Mouse (Mus musculus) heart, embryonic 11.5 days (tissue): Measurements from ENCODE around the gene Slc36a1. TPM values are rescaled to one million over a fixed set of nuclear protein-coding genes. Genes with fewer than 3 reads are reported as not detected.

ENCODE experiments used
- ATAC-seq: fragments of 200-750 bp; cut with Nextera tagmentation; replicated peaks from 2 replicates; pipeline ENCODE4 v1.8.0; 2017; ENCODE audit warnings: moderate library complexity; ENCODE audit not compliant: insufficient number of reproducible peaks, low FRiP score, low TSS enrichment
- H3K27ac ChIP-seq: fragments of 300-500 bp; sonication (generic); 2 replicates; pipeline ENCODE4 v1.5.1; 2014; ENCODE audit warnings: mild to moderate bottlenecking, low read depth, low read length
- H3K27me3 ChIP-seq: fragments of 300-500 bp; sonication (generic); 2 replicates; pipeline ENCODE4 v1.6.1; 2014; ENCODE audit warnings: mild to moderate bottlenecking, low read length, mixed read lengths; ENCODE audit not compliant: control insufficient read depth, insufficient read depth
- H3K36me3 ChIP-seq: fragments of 300-500 bp; sonication (generic); 2 replicates; pipeline ENCODE4 v1.6.1; 2014; ENCODE audit warnings: mild to moderate bottlenecking, low read length, moderate library complexity, mixed read lengths; ENCODE audit not compliant: control insufficient read depth, insufficient read depth
- H3K4me1 ChIP-seq: fragments of 300-500 bp; sonication (generic); 2 replicates; pipeline ENCODE4 v1.6.1; 2014; ENCODE audit warnings: low read length; ENCODE audit not compliant: control insufficient read depth, insufficient read depth
- H3K4me2 ChIP-seq: fragments of 300-500 bp; sonication (generic); 2 replicates; pipeline ENCODE4 v1.6.1; 2014; ENCODE audit warnings: mild to moderate bottlenecking, moderate library complexity
- H3K4me3 ChIP-seq: fragments of 300-500 bp; sonication (generic); 2 replicates; pipeline ENCODE4 v1.5.1; 2014; ENCODE audit warnings: low read depth, low read length
- H3K9ac ChIP-seq: fragments of 300-500 bp; sonication (generic); 2 replicates; pipeline ENCODE4 v1.6.1; 2014; ENCODE audit warnings: mild to moderate bottlenecking, low read depth, low read length, moderate library complexity
- H3K9me3 ChIP-seq: fragments of 300-500 bp; sonication (generic); replicated peaks from 2 replicates; pipeline ENCODE4 v1.6.1; 2016; ENCODE audit warnings: low read length; ENCODE audit not compliant: control insufficient read depth
- WGBS: fragments of 180-500 bp; shearing (Covaris S2); extraction: QIAGEN DNeasy Blood & Tissue Kit; methylation state at CpG from one replicate; pipeline ENCODE4 v1.1.7; 2014; ENCODE audit not compliant: insufficient replicate concordance; 5-methylcytosine and 5-hydroxymethylcytosine counted together
- polyA plus RNA-seq: library from polyadenylated mRNA; unstranded; fragments of >200 nt; fragmentation: Nextera tagmentation; extraction: Ambion mirVana; gene quantifications from 2 replicates; pipeline ENCODE4 v1.2.1, GENCODE M21; 2014

Gene Slc36a1
- polyA plus RNA-seq = 0.59 and 2.0 TPM in 2 replicates

DNA sequence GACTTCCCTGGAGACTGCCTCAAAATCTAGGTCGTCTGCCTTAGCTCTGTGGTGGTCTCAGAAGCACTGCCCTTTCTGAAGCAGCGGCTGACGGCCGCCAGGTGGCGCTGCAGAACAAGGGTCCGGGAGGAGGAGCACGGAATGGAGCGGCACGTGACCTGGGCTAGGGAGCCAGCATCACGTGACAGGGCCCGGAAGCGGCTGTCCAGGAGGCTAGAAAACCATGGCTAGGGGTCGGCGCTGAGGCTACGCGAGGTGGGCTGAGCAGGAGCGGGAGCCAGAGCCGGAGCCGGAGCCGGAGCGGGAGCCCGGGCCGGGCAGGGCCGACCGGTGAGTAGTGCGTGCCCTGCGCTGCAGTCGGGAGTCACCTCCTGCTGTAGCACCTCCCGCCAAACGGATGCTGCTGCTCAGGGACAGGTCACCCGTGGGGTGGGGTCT, at the start of gene Slc36a1:
Gene Slc36a1 (plus strand): TSS at position 192 of the 438 bp plus-strand sequence.
- ATAC-seq = peak; percentile 91
- H3K9ac ChIP-seq = peak within 1 kb of the TSS; percentile 77
- H3K4me2 ChIP-seq = peak within 1 kb of the TSS; percentile 98
- H3K27ac ChIP-seq = no peak within 1 kb of the TSS
- peak within 1 kb of the TSS; percentile 60 for H3K4me3 ChIP-seq
- no peaks in the 10 kb centered on the region for H3K4me1 ChIP-seq
- no peaks in the 10 kb centered on the region for H3K27me3 ChIP-seq
- H3K9me3 ChIP-seq = no peaks in the 10 kb centered on the region
- under 1% methylated on average over 31 of the region's 31 CpGs for WGBS
- H3K36me3 ChIP-seq = no peaks in the 10 kb centered on the region

DNA sequence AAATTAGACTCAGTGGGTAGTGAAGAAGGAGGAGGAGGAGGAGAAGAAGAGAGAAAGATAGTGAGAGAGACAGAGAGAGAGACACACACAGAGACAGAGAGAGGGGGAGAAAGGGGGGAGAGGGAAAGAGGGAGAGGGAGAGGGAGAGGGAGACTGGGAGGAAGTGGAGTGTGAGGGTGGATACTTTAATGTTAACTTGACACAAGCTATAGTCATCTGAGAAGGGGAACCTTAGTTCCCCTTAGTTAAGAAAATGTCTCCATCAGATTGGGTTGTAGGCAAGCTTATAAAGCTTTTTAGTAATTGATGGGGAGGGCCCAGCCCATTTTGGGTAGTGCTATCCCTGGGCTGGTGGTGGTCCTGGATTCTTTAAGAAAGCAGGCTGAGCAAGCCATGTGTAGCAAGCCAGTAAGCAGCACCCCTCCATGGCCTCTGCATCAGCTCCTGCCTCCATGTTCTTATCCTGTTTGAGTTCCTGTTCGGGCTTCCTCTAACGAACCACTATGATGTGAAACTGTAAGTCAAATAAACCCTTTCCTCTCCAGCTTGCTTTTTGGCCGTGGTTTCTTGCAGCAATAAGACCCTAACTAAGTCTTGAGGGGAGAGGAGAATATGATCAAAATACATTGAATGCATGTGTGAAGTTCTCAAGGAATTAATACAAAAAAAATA, 49.6 kb upstream of the Slc36a1 start:
- H3K4me3 ChIP-seq = no peak overlapping the region
- WGBS = 47% methylated on average over 3 of the region's 3 CpGs
- H3K9me3 ChIP-seq = no peaks in the 10 kb centered on the region
- no peak for ATAC-seq
- no peak overlapping the region for H3K4me2 ChIP-seq
- H3K27ac ChIP-seq = no peak overlapping the region
- no peak overlapping the region for H3K9ac ChIP-seq
- H3K36me3 ChIP-seq = no peaks in the 10 kb centered on the region
- no peaks in the 10 kb centered on the region for H3K27me3 ChIP-seq
- H3K4me1 ChIP-seq = no peaks in the 10 kb centered on the region

DNA sequence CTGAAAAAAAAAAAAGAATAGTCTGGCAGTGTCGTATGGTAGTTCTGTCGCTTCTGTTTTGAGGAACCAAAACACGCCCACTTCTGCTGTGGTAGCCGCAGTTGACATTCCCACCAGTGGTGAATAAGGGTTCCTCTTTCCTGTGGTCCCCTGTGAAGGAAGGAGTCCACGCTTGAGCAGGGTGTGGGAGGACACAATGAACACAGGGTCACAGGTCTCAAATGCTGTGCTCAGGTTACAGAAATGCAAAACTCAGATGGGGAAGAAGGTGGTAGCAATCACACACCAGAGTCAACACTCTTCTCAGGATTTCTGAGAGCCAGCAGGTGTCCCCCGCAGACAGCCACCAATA, 49.1 kb upstream of the Slc36a1 start:
- no peak for ATAC-seq
- no peak overlapping the region for H3K9ac ChIP-seq
- no peak overlapping the region for H3K4me2 ChIP-seq
- no peak overlapping the region for H3K4me3 ChIP-seq
- no peaks in the 10 kb centered on the region for H3K27me3 ChIP-seq
- H3K36me3 ChIP-seq = no peaks in the 10 kb centered on the region
- WGBS = 65% methylated on average over 6 of the region's 6 CpGs
- H3K27ac ChIP-seq = no peak overlapping the region
- no peaks in the 10 kb centered on the region for H3K9me3 ChIP-seq
- H3K4me1 ChIP-seq = no peaks in the 10 kb centered on the region

DNA sequence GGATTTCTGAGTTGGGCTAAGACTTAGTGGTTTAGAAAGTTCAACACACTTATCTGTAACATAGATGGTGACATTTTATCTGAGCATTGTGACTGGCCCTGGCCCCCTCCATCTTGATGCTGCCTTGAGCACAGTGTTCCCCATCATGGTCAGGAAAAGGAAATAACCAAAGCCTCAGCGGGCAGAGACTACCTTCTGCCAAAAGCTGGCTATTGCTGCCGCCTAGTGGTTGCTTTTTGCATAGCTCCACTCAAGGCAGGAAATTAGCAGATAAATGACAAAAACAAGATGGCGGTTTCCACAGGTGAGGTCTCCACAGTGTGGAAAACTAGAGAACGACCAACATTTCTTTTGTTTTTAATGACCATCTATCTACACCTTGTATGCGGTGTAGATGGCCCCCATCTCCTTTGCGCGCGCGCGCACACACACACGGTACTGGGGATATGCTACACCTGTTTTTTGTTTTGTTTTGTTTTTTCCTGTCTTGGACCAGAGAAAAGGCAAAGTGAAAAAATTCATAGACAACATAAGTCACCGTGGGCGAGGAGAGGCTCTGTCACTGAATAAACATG, 45.3 kb upstream of the Slc36a1 start:
- H3K27me3 ChIP-seq = no peaks in the 10 kb centered on the region
- H3K4me3 ChIP-seq = no peak overlapping the region
- H3K36me3 ChIP-seq = no peaks in the 10 kb centered on the region
- peaks cover 5% of the 10 kb centered on the region; the same call in 1 of the 2 replicates for H3K4me1 ChIP-seq
- no peak overlapping the region for H3K27ac ChIP-seq
- H3K9me3 ChIP-seq = no peaks in the 10 kb centered on the region
- H3K9ac ChIP-seq = no peak overlapping the region
- no peak overlapping the region for H3K4me2 ChIP-seq
- ATAC-seq = no peak
- 47% methylated on average over 13 of the region's 13 CpGs for WGBS

DNA sequence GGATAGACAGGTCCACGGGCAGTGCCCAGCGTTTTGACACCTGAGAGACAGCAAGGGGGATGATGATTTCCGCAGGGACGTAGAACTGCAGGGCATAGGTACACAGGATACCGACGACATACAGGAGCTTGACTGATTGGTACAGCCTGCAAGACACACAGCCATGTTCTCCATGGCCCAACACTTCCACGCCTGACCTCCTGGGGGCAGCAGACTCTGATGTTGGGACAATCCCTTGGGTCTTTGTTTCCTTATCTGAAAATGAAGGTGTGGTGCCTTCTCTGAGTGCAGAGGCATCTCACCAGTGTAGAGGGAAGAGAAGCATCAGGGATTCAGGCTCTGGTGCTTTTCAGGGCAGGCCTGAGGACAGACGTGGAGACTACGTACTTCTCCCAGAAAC, 41.5 kb upstream of the Slc36a1 start:
- Histone ChIP-seq H3K27me3 (no peaks in the 10 kb centered on the region), H3K4me1 (peaks cover 5% of the 10 kb centered on the region; the same call in 1 of the 2 replicates), H3K36me3 (no peaks in the 10 kb centered on the region), H3K4me2 (no peak overlapping the region), H3K9ac (no peak overlapping the region), H3K9me3 (no peaks in the 10 kb centered on the region), H3K4me3 (no peak overlapping the region), H3K27ac (no peak overlapping the region)
- 34% methylated on average over 9 of the region's 9 CpGs for WGBS
- no peak for ATAC-seq

DNA sequence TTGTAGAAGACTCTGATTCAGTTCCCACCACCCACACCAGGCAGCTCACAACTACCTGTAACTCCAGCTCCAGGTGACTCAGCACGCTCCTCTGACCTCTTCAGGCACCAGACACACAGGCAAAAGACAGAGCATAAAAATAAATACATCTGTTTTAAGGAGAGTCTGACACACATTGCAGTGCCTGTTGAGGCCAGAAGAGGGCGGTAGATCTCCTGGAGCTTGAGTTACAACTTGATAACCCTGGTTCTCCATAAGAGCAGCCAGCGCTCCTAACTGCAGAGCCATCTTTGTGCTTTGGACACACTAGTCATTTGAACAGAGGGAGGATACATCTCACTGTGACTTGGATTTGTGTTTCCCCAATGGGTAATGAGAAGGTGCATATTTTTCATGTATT, 39.4 kb upstream of the Slc36a1 start:
- Histone ChIP-seq H3K36me3 (no peaks in the 10 kb centered on the region), H3K9ac (no peak overlapping the region), H3K27ac (no peak overlapping the region), H3K9me3 (no peaks in the 10 kb centered on the region), H3K27me3 (no peaks in the 10 kb centered on the region), H3K4me1 (peaks cover 5% of the 10 kb centered on the region; the same call in 1 of the 2 replicates), H3K4me3 (no peak overlapping the region), H3K4me2 (no peak overlapping the region)
- ATAC-seq = no peak
- 42% methylated on average over 3 of the region's 3 CpGs for WGBS

DNA sequence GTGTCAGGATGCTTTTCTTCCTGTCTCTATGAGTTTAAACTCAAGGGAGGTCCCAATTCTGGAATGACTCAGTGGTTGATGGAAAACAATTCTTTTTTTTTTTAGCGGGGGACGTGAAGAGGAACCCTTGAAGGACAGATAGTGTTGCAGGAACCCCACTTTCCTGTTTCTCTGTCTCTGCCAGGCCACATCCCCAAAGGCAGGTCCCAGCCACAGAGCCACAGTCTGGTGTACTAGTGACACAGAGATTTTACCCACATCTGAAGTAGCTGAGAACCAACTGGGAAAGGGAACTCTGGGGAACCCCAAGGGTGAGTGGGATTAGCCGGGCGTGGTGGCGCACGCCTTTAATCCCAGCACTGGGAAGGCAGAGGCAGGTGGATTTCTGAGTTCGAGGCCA, 38.4 kb upstream of the Slc36a1 start:
- Histone ChIP-seq H3K27me3 (no peaks in the 10 kb centered on the region), H3K9me3 (no peaks in the 10 kb centered on the region), H3K36me3 (no peaks in the 10 kb centered on the region), H3K27ac (no peak overlapping the region), H3K4me3 (no peak overlapping the region), H3K9ac (no peak overlapping the region), H3K4me1 (peaks cover 5% of the 10 kb centered on the region; the same call in 1 of the 2 replicates), H3K4me2 (no peak overlapping the region)
- no peak for ATAC-seq
- WGBS = 84% methylated on average over 6 of the region's 7 CpGs

DNA sequence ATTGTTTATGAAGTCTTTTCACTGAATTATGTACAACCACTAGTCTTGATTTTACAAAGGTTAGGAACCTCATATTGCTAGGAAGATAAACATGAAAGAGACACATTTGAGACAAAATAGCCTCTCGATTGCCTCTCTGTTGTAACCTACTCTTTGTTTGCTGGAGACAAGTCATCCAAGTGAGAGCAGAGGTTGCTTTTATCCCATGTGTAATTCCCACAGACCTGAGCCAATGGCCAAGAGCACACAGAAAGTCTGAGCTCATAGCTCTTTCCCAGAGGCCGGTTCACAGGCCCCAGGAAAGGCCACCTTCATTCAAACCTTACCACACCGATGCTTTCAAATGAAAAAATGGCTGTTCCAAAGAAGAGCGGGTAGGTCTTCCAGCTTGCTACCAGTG, 35.6 kb upstream of the Slc36a1 start:
- Histone ChIP-seq H3K4me3 (no peak overlapping the region), H3K36me3 (no peaks in the 10 kb centered on the region), H3K4me2 (no peak overlapping the region), H3K4me1 (no peaks in the 10 kb centered on the region), H3K9ac (no peak overlapping the region), H3K9me3 (no peaks in the 10 kb centered on the region), H3K27ac (no peak overlapping the region), H3K27me3 (no peaks in the 10 kb centered on the region)
- 80% methylated on average over 4 of the region's 4 CpGs for WGBS
- ATAC-seq = no peak

DNA sequence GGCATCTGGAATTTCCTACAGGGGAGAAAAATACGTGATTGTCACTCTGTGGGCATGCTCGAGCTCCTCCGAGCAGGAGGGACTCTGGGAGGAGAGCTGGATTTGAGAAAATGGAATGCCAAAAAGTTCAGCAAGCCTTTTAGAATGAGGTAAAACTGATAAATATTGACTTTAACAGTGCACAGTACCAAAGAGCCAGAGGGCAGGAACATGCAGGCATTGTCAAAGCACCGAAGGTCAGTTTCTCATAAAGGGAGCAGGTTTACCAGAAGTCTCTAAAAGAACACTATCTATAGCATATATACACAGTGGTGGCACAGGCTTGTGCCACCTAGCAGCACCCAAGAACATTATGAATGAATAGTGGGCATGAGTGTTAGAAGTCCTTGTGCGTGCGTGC, 35.2 kb upstream of the Slc36a1 start:
- Histone ChIP-seq H3K9me3 (no peaks in the 10 kb centered on the region), H3K27ac (no peak overlapping the region), H3K4me1 (no peaks in the 10 kb centered on the region), H3K4me3 (no peak overlapping the region), H3K36me3 (no peaks in the 10 kb centered on the region), H3K4me2 (no peak overlapping the region), H3K27me3 (no peaks in the 10 kb centered on the region), H3K9ac (no peak overlapping the region)
- WGBS = 83% methylated on average over 6 of the region's 6 CpGs
- no peak for ATAC-seq
